Mouse (Mus musculus): Measurements from ENCODE around the gene Upk3b. TPM values are rescaled to one million over a fixed set of nuclear protein-coding genes. Genes with fewer than 3 reads are reported as not detected.
"Not testable (repeated sequence)": the region's sequence is repeated elsewhere in the genome, so short reads cannot be mapped to it uniquely, and the experiment has no call there.

Gene Upk3b
- total RNA-seq, 1 experiment from 2014 or later = 11.7 TPM

DNA sequence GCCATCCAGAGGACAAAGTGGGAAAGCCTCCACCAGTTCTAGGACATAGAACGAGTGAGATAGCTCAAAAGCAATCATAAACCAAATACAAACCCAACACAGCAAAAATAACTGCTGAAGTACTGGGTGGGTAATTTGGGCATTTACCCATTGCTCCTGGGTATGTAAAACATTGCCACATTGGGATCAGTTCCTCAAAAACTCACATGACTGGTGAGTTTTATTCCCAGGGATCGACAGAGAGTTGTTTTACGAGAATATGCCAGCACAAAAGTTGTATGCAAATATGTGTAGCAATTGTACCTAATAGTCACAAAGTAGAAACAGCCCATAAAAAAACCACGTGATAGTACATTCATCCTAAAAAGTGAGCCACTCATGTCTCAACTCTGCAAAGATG, 3.4 kb upstream of the Upk3b start:
- DNase-seq = no peak

DNA sequence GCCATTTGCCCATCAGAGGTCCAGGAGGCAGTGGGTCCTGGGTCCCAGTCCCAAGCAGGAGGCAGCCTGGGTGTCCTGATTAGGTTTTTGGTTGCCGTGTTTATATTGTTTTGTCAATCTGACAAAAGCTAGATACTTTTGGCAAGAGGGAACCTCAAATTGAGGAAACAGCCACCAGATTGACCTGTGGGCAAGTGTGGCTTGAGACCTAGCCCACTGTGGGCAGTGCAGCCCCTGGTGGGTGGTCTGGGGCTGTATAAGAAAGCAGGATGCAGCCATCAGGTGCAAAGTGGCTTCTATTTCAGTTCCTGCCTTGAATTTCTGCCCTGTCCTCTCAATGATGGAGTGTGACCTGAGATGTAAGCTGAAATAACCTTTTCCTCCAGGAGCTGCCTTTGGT, 3.0 kb upstream of the Upk3b start:
- no peak for DNase-seq

DNA sequence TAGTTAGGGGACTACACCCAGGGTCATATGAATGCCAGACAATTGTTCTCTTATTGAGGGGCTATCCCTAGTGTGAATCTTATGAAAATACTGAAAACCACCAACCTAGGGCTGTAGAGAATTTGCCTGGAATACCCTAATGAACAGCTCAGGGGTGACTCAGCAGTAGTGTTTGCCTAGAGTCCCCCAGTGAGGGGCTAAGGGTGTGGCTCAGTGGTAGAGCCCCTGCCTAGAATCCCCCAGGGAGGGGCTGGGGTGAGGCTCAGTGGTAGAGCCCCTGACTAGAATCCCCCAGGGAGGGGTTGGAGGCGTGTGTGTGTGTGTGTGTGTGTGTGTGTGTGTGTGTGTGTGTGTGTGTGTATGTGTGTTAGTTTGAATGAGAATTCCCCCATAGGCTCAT, 1.6 kb upstream of the Upk3b start:
- no peak for DNase-seq

DNA sequence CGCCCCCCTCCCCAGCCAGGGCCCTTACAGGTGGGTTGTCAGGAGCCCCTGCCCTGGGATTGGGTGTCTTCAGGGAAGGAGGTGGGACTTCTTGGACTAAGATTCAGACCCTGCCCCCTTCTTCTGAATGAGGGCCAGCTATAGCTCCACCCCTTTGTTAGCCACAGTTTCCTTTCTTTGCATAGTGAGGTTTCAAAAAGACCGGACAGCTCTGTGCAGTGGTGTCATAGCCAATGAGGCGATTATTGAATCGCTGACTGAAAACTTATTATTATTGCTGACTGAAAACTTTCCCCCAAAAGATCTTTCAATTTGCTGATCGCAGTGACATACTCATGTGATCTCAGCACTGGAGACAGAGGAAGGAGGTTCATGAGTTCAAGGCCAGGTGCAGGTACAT, 1.9 kb downstream of the Upk3b start:
- DNase-seq = no peak

DNA sequence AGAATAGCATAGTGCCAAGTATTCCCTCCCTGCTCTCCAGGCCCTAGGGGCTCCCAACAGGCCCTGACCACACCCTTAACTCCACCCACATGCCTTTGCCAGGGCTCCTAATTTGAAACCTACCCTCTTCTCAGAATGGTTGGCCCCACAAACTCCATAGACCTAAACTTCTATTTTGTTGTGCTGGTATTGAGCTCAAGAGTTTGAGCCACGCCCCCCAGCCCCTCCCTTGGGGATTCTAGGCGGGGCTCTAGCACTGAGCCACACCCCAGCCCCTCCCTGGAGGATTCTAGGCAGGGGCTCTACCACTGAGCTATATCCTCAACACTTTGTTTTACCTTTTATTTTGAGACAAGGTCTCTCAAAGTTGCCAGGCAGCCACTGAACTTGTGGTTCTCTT, 3.0 kb downstream of the Upk3b start:
- no peak for DNase-seq

DNA sequence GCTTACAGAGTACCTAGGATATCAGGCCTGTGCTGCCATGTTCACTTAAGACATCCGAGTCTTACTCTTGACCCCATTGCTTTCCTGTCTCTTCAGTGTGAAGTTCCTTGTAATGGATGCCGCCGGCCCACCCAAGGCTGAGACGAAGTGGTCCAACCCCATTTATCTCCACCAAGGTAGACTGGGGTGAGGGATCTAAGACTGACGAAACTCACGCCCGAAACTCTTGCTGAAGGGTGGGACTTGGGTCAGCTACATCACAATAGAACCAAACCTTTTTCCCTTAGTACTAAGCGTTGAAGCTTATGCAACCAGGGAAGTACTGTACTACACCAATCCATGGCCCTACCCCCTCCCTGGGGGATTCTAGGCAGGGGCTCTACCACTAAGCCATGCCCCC, 3.4 kb downstream of the Upk3b start:
- no peak for DNase-seq

DNA sequence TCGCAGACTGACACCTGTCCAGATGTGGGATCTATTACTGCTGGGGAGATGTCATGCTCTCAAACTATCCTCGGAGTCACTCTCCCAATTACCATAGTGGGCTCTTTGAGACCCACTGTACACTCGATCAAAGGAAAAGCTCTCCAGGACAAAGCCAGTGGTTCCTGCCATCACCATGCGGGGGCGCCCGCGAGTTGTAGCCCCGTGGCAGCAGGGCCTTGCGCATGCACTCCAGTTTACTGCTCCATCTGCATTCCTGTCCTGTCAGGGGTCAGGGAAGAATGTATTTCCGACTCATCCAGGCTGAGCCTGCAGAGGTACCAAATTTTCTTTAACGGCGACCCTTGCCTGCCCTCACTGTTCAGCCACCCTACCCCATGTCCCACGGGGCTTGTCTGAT, 6.6 kb downstream of the Upk3b start:
- DNase-seq = peak; percentile 51

DNA sequence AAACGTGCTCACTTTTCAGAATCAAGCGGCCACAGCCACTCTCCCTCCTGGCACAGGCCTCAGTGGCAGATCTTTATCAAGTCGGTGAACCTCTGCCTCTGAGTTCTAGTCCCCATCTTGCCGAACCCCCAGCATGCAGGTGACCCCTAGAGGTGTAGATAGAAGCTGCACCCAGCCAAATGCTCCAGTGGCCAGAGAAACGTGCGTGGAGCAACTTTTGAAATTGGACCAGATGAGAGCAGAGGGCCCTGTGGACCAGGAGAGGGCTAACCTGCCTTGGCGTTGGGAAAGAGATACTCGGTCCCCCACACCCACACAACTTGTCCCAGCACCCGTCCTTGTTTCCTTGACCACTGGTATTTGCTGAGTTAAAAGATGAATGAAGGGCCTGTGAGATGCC, 7.1 kb downstream of the Upk3b start:
- DNase-seq = peak; percentile 55

DNA sequence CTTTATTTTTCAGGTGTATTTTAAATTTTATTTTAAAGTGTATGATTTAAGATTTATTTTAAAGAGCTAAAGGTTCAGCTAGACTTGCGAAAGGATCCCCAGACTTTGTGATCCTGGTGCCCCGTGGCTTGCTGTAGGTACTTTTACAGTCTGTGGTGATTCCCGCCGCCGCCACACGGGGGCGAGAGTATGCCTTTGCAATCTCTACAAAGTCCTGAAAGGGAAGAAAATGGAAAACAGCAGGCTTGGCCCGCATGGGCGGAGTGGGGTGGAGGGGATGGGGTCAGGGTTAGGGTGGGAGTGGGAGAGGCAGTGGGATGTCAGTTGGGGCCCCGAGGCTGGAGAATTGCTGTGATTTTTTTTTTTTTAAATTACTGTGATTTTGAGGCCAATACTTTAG, 7.7 kb downstream of the Upk3b start:
- peak; percentile 91 for DNase-seq

DNA sequence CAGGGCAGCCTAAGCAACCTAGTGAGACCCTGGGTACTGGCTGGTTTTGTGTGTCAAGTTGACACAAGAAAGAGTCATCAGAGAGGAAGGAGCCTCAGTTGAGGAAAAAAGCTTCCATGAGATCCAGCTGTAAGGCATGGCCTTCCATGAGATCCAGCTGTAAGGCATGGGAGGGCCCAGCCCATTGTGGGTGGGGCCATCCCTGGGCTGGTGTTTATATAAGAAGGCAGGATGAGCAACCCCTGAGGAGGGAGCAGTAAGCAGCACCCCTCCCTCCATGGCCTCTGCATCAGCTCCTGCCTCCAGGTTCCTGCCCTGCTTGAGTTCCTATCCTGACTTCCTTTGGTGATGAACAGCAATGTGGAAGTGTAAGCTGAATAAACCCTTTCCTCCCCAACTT, 10.2 kb downstream of the Upk3b start:
- not testable (repeated sequence) for DNase-seq

DNA sequence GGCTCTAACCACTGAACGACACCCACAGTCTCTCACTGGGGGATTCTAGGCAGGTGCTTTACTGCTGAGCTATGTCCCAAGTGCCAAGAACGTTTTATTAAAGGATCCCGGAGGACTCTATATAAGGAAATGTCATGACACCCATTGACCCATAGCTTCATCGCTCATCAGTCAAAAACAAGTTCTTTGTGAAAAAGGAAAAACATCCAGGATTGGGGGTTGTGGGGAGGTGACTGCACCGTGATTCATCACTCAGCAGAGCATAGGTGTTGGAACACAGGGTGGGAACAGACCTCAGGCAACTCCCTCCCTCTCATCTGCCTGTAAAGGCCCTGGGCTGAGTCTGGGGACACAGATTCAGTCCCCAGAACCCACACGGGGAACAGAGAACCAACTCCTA, 11.6 kb downstream of the Upk3b start:
- DNase-seq = no peak

DNA sequence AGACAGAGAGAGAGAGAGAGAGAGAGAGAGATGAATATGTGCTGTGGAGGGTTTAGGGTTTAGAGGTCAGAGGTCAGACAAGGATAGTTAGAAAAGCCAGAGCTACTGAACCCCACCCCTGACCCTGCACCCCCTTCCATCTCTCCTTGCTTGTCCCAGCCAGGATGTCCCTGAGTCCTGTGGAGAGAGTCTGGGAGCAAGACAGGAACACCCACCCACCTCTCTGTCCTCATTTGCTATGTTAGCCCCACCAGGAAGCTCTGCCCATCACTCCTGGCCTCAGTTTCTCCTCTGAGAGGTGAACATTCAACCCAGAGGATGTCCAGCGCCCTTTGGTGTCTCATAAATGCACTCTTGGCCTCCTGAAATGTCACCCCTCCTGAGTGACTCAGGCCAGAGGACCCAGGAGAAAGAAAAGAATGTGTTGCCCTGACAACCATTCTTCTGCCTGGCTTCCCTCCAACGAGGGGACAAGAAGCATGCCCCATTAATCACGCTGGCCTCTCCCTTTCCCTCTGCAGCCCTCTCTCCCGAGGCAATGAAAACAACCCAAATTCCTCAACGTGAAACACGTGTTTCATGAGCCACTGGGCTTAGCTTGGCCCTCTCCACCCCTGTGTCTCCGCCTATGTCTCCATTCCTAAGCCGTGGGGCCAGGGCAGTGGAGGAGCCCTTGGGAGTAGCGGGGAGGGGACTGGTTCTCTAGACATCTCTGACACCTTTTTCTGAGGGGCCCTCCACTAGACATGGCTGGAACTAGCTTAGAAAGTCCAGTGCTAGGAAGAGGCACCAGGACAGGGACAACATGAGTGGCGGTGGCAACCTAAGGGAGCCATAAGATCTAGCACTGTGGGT, 13.2 kb downstream of the Upk3b start:
- peak; percentile 87 for DNase-seq

DNA sequence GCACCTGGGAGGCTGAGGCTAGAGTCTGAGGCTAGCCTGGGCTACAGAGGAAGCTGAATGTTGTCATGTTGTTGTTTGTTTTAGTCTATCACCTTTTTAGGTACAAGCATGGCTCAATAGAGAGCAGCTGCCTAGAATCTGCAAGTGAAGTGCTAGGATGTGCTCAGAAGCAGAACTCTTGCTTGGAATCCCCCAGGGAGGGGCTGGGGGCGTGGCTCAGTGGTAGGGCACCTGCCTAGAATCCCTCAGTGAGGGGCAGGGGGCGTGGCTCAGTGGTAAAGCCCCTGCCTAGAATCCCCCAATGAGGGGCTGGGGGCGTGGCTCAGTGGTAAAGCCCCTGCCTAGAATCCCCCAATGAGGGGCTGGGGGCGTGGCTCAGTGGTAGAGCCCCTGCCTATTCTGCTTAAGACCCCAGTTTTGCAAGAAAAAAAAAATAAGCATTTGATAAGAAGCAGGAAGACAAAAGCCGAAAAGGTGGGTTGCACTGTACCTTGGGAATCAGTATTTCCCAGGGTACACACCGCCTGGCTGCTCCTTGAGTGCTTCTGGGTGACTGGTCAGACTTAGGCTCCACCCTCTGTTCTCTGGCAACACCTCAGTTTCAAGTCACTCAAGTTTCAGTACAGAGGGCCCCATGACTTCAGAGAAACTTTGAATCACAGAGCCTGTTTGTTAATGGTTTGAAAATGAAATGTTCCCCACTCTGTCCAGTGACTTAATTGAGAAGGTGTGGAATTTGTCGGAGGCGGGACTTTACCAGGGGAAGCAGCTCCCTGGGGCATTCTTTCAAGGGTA, 14.8 kb downstream of the Upk3b start:
- DNase-seq = peak; percentile 44

DNA sequence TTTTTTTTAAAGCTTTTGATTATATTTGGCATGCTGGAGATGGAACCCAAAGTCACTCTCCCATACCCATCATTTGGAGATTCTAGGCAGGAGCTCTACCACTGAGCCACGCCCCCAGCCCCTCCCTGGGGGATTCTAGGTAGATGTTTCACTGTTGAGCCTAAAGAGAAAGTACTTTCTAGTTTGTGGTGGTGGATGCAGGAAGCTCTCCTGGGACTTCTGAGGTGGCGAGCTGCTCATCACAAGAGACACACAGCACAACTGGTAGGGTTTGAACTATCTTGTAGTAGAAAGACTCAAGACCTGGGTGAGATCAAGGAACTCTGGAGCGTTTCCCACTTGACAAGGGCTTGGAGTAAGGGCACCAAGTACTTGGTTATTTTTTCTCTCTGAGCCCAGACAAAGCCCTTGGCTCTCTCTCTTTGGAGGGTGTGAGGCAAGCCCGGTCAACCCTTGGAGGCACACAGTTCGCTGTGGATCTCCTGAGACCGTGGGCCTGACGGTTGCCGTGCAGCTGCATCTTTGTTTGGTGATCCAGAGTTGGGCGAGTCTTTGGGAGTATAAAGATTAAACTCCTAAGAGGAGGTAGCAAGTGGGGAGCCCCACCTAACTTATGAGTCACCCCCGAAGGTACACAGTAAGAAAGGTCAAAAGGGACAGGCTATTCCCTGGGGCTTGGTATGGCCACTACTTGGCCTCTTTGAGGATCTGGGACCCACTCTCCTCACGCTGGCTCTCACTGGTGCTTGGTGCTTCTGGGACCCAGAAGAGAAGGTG, 16.2 kb downstream of the Upk3b start, which contains the start of gene Upk3bl:
TSS of gene Upk3bl (plus strand) at position 192 of the 777 bp plus-strand sequence.
- DNase-seq = no peak

DNA sequence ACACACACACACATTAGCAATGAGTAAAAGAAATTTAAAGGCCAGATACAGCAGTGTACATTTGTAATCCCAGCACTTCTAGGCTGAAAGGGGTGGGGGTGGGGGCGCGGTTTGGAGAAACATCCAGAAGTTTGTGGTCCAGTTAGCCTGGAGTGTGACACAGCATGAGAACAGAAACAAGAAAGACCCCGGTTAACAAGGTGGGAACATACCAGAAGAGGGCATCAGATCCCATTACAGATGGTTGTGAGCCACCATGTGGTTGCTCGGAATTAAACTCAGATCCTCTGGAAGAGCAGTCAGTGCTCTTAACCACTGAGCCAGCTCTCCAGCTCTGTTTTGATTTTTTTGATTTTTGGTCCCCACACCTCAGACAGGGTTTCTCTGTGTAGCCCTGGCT, 17.8 kb downstream of the Upk3b start:
- no peak for DNase-seq

DNA sequence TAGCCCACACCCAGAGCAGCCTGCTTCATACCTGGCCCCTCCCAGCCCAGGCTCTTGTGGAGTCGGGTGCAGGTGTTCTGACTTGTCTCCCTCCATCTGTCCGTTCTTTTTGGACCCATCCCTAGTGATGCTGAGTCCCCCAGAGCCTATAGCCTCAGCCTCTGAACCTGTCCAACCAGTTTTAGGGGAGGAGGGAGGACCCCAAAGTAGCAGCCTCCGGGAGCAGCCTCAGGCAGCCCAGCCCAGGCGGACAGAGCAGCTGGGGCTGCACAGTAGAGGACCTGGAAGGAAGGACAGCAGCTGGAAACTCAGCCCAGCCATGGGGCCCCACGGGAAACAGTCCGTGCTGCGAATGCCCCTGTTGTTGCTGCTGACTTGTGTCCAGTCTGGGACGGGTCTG, 18.8 kb downstream of the Upk3b start:
- DNase-seq = no peak

DNA sequence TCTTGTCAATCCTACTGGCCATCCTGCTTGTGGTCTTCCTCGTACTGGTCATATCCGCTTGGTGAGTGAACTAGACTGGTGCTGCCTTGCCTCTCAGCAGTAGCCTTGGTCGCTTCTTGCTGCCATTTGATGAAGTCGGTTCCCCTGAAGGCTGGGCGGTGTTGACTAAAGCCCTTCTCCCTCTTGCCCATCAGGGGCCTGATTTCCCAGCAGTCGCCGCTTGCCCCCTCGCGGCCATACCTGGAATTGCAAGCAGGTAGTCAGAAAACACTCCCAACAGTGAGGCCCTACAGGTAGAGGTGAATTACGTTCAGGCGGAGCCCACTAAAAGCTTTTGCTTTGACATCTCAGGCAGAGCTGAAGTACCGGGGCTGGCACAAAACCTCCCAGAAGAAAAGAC, 23.3 kb downstream of the Upk3b start:
- DNase-seq = peak; percentile 89

DNA sequence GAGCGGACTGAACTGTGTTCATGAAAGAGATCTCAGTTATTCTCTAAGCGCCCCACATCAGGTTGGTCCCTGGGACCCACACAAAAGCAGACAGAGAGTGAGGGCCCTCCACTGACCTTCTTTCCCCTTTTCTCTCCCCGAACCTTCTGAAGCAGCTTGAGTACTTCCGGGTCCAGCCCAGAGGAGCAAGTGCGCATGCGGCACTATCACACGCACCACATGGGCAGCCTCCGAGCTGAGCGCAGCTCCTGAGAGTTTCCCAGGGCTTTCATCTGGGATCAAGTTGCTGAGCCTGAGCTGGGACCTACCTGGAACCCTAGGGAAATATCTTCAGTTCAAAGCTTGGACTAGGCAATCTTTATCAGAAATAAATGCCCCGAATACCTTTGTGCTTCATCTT, 25.6 kb downstream of the Upk3b start:
- DNase-seq = no peak

DNA sequence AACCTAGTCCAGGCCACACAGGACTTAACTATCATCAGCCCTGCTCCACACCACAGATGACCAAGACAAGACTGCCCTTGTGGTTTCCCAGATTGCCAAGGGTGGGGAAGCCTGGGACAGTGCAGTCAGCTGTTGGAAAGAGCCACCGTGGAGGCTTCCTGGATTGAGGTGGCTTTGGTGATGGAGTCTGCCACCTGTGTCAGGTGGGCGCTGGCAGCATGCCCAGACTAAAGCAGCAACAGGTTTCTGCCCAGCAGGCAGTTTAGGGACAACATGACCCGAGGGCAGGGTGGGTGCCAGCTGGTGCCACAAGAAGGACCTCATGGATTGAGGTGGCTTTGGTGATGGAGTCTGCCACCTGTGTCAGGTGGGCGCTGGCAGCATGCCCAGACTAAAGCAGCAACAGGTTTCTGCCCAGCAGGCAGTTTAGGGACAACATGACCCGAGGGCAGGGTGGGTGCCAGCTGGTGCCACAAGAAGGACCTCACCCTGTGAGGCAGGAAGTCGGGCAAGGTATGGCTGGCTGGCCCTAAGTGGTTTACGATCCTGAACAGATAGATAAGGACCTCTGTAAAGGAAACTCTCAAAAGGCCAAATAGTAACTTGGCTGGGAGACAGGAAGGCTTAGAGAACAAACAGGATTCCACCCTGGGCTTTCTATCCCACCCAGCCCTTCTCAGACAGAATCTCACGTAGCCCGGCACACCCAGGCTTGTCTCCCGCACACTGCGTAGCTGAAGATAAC, 28.3 kb downstream of the Upk3b start:
- not testable (repeated sequence) for DNase-seq

DNA sequence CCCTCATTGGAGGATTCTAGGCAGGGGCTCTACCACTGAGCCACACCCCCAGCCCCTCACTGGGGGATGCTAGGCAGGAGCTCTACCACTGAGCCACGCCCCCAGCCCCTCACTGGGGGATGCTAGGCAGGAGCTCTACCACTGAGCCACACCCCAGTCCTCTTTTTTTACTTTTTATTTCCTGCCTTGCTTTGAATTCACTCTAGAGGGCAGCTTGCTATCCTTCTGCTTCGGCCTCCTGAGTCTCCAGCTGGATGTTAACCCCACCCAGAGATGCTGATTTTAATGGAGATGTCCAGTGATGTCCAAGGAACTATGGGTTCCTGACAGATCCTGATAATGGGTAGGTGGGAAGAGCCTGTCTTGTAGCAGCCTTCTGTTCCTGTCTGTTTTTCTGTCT, 31.1 kb downstream of the Upk3b start:
- DNase-seq = no peak

DNA sequence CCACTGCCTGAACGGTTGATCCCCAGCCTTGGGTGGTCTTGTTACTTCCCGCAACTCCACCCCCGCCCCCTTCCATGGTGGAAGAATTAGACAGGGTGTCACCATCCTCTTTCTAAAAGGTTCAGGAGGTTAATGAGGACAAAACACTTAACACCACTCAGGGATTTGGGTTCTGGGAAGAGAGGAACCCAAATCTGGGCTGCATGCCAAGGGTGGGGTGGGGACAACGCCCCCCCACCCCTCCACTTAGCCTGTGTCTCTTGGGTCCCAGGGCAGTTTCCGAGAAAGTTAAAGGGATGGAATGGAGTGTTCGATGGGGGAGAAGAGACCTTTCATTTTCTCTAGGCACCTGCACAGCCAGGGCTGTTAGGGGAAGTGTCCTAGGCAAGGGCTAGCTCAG, 34.8 kb downstream of the Upk3b start:
- DNase-seq = no peak

DNA sequence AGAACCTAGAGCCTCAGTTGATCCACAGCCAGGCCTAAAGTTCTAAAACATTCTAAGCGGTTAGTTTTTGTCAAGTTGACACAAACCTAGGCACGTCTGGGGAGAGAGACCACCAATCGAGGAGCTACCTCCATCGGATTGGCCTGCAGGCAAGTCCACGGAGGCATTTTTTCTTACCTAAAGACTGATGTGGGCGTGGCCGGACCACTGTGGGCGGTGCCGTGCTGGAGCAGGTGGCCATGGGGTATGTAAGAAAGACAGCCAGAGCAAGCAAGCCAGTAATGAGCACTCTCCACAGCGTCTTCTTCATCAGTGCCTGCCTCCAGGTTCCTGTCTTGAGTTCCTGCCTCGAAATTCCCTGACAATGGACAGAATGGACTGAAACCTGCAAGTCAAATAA, 35.2 kb downstream of the Upk3b start:
- DNase-seq = no peak

All from adrenal gland, postnatal 14 days (tissue).